Mouse (Mus musculus) MN1 (cell line): ENCODE measurements around the gene Evl.
A peak's percentile ranks its signal among the peaks of the same experiment; 100 is the strongest.
"Not testable (repeated sequence)": the region's sequence is repeated elsewhere in the genome, so short reads cannot be mapped to it uniquely, and the experiment has no call there.

ENCODE experiments used
- DNase-seq: peaks from one replicate; pipeline ENCODE4 v3.0.0-alpha.2; 2016; ENCODE audit warnings: low spot score

Evl gene

GRCm38 (mm10) chr12:108698697-108699471, 144.4 kb downstream of the Evl start:
- no peak for DNase-seq

DNA sequence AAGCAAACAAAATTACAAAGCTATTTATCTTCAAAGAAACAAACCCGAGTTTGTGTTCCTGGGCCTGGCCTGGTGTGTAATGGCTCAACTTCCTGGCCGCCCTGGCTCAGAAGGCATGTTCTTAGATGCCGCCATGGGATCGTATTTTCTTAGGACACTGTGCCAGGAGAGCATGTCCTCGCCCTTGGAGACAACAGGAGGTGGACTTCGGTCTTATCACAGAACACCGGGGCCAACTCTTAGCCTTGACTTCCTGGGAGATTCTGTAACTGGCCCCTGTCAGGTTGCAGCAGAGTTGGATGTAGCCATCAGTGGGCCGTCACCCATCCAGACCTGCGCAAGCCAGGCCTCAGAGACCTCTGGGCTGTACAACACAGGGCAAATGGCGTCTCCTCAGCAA, 145.1 kb downstream of the Evl start:
- no peak for DNase-seq

DNA sequence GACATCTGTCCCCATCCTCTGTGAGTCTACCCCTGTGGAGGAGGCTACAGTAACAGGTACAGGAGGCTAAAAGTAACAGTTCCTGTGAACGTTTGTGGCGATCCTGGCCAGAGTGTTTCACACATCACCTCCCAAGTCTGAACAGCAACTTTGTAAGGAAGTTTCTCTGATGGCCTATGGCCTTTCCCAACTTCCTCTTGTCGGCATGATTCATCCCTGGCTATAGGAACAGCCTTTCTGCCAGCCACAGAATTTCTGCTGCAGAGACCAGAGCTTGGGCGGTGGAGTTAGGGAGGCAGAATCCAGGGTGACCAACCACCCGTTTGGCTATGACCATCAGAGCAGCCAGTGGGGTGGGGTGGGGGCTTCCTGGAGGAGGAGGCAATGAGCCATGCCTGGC, 145.5 kb downstream of the Evl start:
- no peak for DNase-seq

DNA sequence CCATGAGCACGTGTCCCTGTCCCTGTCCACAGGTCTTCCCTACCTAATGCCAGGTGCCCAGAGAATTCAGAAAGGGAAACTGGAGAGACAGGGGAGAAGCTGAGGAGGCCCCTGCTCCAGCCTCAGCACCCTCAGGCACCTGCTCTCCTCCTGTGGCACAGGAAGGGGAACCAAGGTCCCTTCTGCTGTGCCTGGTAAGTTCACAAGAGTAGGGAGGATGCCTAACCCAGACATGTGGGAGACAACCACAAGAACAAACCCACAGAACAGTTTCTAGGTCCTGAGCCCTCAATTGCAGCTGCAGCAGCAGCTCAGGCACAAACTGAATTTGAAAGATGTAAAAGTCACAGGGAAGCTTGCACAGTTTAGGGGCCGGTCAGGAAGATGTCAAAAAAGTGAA, 146.7 kb downstream of the Evl start:
- DNase-seq: no peak

GRCm38 (mm10) chr12:108702185-108702584, 147.7 kb downstream of the Evl start, which contains the start of gene Degs2:
Degs2 (minus strand) TSS chr12:108702315.
- DNase-seq: no peak

GRCm38 (mm10) chr12:108705486-108705885, 151.0 kb downstream of the Evl start:
- no peak for DNase-seq

GRCm38 (mm10) chr12:108706129-108706528, 151.6 kb downstream of the Evl start:
- DNase-seq: peak; percentile 10

GRCm38 (mm10) chr12:108709386-108709785, 154.9 kb downstream of the Evl start:
- DNase-seq: no peak

GRCm38 (mm10) chr12:108709964-108710765, 155.6 kb downstream of the Evl start:
- DNase-seq: no peak

- DNase-seq: no peak
These were observed 156.5 kb downstream of the Evl start for GRCm38 (mm10) chr12:108710861-108711615.

GRCm38 (mm10) chr12:108712481-108712880, 158.0 kb downstream of the Evl start:
- DNase-seq: no peak

- not testable (repeated sequence) for DNase-seq
These were observed 159.5 kb downstream of the Evl start for GRCm38 (mm10) chr12:108713972-108714371.

DNA sequence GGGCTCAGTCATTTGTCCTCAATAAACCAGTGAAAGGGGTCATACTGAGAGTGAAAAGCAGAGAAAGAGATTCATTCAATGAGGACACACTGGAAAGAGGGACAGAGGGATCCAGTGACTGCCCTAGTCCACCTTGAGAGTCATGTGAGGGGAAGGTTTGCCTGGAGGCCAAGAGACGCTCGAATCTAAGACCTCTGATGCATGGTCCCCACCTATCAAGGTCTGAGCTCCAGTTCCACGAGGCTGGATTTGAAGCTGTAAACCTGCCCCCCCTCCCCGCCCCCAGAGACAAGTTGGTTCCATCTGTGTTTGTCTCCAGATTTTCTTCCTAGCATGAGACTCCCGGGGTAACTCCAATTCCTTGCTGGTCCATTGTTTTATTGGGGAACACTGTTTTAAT, 161.3 kb downstream of the Evl start:
- DNase-seq: no peak

- DNase-seq: no peak
These were observed 164.0 kb downstream of the Evl start for GRCm38 (mm10) chr12:108718485-108718884.

- no peak for DNase-seq
These were observed 167.9 kb downstream of the Evl start for GRCm38 (mm10) chr12:108722464-108722863.

- no peak for DNase-seq
These were observed 169.3 kb downstream of the Evl start for GRCm38 (mm10) chr12:108723841-108724240.

DNA sequence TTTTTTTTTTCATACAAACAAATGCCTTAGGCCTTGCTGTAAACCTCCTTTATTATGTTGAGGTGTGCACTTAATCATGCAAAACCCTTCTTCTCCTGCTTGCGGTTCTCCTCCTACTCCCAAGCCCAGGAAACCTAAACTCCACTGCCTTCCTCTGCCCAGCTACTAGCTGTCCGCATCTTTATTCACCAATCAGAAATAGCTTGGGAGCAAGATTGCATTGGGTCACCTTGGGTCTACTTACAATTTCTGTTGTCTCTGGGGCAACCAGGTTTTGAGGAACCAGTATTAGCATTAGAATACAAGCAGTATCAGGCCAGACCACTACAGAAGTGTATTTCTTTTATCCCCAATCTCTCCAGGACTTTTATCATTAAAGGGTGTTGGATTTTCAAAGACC, 179.9 kb downstream of the Evl start:
- no peak for DNase-seq

DNA sequence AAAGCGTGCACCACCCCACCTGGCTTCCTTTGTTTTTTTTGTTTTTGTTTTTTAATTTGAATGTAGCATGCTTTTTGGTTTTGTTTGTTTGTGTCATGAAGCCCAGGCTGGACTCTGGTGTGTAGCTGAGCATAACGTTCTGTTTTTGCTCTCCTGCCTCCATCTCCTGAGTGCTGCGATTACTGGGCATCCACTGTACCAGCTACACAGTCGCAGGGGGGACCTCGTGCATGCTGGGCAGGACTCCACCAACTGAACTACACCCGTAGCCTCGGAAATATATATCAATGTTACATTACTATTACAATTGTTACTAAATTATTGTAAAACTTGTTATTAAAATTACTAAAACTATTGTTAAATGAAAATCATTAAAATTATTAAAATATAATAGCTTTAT, 183.3 kb downstream of the Evl start:
- no peak for DNase-seq
